Mouse (Mus musculus) kidney, adult 2 months (tissue): Measurements from ENCODE around the gene Mks1.

Experiments used
- CTCF ChIP-seq: fragments of 200-500 bp; conservative IDR thresholded peaks from 2 replicates; pipeline ENCODE4 v1.5.1; 2011; ENCODE audit warnings: low read depth, mild to moderate bottlenecking, control low read depth, low read length, moderate library complexity, mixed read lengths; ENCODE audit not compliant: insufficient read depth, insufficient read length
- POLR2A ChIP-seq: fragments of 200-500 bp; IDR thresholded peaks from one replicate; pipeline ENCODE4 v1.6.1; 2011; ENCODE audit warnings: low read depth, low read length, control low read depth

DNA sequence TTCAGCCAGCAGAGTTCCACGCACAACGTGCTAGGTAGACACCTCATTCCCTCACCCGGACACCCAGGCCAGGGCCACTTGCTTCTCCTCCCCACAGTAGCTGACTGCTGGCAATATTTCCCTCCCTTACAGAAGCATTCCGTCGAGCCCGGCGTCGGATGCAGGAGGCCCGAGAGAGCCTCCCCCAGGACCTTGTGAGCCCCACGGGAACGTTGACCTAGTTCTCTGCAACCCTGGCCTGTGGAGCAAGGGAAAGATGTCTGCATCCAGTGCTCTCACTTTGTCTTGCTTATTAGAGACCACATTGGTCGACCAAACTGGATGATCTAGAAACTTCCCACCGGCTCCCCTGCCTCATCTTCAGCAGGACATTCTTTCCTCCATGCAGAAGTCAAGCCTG, 9.8 kb downstream of the Mks1 start:
- TF ChIP-seq CTCF (no peak), POLR2A (no peak)
